Mouse (Mus musculus): ENCODE measurements around the gene Cmbl.

Gene Cmbl

GRCm38 (mm10) chr15:31583304-31584085, 18.3 kb downstream of the Cmbl start:
- DNase-seq (ENCODE audit: low spot score), result no peak

DNA sequence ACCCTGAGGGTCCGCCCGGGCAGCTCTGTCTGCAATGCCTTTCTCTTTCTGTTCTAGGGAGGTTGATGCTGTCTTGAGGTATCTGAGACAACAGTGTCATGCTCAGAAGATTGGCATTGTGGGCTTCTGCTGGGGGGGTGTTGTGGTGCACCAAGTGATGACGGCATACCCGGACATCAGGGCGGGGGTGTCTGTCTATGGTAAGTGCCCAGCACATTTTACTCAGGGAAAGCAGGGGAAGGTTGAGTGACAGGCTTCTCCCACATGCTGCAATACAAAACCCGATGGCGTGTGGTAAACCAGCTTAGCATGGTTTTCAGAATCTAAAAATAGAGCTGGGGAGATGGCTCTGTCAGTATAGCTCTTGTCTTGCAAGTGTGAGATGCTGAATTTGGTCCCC, 20.0 kb downstream of the Cmbl start:
- DNase-seq (ENCODE audit: low spot score), result no peak

DNA sequence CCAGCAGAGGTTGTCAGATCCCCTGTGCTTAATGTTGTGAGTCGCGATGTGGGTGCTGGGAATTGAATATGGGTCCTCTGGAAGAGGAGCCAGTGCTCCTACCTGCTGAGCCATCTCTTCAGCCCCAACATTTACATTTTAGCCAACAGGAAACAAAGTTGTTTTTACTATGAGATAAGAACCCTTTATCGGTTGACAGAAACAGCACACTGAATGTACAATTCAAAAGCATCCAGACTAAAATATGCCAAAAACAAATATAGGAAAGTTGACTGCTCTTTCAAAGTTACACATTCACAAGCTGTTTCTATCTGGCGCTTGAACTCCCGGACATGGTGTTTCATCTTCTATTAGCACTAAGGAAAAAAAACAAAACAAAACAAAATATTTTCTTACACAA, 20.9 kb downstream of the Cmbl start:
- no peak for DNase-seq (ENCODE audit: low spot score)

DNA sequence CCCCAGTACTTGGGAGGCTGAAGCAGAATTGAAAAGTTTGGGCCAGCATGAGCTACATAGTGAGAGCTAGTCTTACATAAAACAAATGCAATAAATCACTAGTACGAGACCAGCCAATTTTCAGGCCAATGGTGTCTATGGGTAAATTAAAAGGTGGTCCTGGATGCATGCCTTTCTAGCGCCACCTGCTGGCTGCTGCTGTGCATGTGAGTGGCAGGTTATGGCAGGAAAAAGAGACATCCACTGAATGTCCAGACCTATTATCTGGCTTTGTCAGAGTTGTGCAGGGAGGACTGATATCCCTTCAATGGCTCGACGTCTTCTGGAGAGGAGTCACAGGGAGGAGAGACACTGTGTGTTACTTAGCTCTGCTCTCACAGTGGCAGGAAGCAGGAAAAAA, 21.3 kb downstream of the Cmbl start:
- peak; percentile 52 for DNase-seq (ENCODE audit: low spot score)

- DNase-seq (ENCODE audit: low spot score), result no peak
Measured at GRCm38 (mm10) chr15:31587789-31588188, 22.6 kb downstream of the Cmbl start.

GRCm38 (mm10) chr15:31588989-31589640, 23.9 kb downstream of the Cmbl start:
- no peak for DNase-seq (ENCODE audit: low spot score)

GRCm38 (mm10) chr15:31590176-31590575, 25.0 kb downstream of the Cmbl start:
- no peak for DNase-seq (ENCODE audit: low spot score)

DNA sequence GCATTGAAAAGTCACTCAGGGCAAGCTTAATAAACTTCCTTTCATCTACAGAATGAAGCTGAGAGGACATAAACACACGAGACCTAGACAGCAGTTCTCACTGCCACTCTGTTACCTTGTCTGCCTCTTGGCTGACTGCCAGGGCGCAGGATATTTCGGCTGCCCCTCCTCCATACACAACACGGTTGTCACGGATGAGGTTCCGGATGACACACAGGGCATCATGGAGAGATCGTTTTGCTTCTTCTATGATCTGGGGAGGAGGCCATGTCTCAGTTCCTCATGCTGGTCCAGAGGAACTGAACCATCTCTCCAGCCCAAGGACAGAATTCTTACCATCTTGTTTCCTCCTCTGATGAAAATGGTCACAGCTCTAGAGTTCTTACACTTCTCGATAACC, 27.3 kb downstream of the Cmbl start:
- DNase-seq (ENCODE audit: low spot score), result no peak

DNA sequence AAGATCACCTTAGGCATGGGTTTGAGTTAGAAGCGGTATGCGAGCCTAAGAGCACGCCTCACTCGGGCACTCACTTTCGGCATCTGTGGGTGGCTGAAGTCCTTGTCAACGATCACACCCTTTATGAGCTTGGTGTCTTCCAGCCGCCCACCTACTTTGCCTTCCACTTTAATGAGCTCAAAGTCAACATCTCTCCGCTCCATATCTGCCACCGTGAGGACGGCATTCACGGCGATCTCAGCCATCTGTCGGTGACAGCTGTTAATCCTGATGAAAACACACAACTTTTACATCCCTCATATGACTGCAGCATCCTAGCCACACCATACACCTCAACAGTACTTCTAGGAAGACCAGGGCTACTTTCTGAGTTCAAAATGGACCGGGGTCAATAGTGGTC, 29.1 kb downstream of the Cmbl start:
- DNase-seq (ENCODE audit: low spot score), result no peak

DNA sequence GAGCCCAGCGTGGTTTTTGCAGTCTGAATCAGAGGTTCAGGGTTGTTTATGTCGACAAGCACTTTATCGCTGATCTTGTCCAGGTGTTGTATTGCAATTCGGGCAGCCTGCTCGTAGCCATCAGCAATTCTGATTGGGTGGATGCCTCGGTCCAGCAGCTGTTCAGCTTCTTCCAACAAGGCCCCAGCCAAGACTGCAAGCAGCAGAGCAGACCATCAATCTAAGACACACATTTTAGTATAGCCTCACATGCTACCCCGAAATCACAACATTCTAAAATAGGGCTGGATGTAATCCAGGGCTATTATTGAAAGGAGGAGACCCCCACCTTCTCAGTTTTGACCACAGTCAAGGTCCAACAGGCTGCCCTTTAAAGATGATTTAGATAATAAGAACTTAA, 30.5 kb downstream of the Cmbl start:
- no peak for DNase-seq (ENCODE audit: low spot score)

GRCm38 (mm10) chr15:31599834-31600233, 34.6 kb downstream of the Cmbl start:
- DNase-seq (ENCODE audit: low spot score), result no peak

GRCm38 (mm10) chr15:31601279-31601645, 36.1 kb downstream of the Cmbl start:
- no peak for DNase-seq (ENCODE audit: low spot score)

DNA sequence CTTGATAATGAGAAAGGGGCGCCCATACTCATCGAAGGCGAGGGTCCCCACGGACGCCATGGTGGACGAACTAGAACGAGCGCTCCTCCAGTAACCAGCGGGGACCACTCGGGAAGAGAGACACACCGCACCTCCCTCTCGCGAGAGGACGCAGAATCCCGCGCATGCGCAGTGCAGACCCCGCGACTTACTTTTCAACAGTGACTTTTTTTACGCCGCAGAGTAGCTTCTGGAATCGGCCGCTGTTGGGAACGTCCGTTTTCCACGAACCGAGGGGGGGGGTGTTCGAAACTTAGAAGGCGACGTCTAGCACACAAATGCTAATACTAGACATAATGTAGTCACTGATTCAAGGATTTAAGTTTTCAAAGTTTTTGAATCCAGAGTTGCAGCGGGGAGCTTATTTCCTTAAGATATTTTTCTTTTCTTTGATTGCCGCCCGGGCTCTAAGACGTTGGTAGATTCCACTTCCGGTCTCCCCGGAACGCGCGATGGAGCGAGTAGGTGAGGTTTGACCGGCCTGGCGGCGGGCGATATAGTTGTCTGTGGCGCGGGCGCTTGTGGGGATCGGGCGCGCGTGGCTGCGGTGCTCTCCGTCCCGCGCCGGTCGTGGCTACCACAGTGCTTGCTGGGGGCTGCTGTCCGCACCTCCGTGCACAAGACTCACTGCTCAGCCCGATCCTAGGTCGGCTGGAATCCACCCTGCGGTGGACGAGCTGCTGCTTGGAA, 36.6 kb downstream of the Cmbl start, which contains the start of the genes Cct5 and Fam173b:
TSS of gene Cct5 (minus strand) at position 159 of the 729 bp plus-strand sequence.
TSS of gene Fam173b (plus strand) at position 207 of the 729 bp plus-strand sequence.
- DNase-seq (ENCODE audit: low spot score), result peak; percentile 98

GRCm38 (mm10) chr15:31602426-31602825, 37.2 kb downstream of the Cmbl start:
- no peak for DNase-seq (ENCODE audit: low spot score)

GRCm38 (mm10) chr15:31603113-31603512, 37.9 kb downstream of the Cmbl start:
- no peak for DNase-seq (ENCODE audit: low spot score)

- DNase-seq (ENCODE audit: low spot score), result no peak
Measured at GRCm38 (mm10) chr15:31606821-31607220, 41.6 kb downstream of the Cmbl start.

- no peak for DNase-seq (ENCODE audit: low spot score)
Measured at GRCm38 (mm10) chr15:31611027-31611426, 45.8 kb downstream of the Cmbl start.

DNA sequence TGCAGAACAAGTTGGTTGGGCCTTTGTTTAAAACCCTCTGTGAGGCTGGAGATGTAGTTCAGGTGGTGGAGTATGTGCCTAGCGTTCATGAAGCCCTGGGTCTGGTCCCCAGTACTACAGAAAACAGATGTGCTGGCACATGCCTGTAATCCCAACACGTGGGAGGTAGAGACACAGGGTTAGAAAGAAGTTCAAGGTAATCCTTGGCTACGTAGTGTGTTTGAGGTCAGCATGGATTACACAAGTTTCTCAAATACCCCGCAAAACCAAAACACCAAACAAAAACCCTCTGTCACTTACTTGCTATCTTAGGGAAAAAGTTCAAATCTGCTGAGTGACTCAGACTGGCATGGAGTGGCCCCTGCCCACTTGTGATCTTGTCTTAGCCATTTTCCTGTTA, 46.8 kb downstream of the Cmbl start:
- no peak for DNase-seq (ENCODE audit: low spot score)

DNA sequence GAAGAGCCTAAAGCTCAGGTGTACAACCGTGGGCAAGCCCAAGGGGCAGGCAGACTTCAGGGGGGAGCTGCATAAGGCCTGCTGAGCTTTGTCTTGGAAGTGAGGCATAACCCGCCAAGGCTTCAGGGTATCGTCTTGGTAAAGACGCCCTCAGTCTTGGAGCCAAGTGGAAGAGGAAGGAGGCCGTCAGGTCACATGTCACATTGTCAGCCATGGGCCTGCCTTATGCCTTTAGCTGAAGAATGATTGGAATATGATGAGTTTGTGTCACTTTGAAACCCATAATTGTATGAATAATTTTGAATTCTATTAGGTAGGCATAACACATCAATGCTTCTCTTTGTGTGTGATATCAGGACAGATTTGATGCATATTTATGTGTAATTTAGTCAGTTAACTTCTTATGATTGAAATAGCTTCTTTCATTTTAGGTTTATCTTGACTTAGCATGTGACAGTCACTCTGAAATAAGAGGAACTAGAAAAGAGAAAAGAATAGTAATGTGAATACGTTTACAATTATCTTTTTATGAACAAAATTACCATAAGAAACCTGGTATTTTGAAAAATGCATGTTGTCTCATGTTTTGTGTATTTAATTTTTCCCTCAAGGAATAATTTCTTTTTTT, 48.8 kb downstream of the Cmbl start:
- no peak for DNase-seq (ENCODE audit: low spot score)

DNA sequence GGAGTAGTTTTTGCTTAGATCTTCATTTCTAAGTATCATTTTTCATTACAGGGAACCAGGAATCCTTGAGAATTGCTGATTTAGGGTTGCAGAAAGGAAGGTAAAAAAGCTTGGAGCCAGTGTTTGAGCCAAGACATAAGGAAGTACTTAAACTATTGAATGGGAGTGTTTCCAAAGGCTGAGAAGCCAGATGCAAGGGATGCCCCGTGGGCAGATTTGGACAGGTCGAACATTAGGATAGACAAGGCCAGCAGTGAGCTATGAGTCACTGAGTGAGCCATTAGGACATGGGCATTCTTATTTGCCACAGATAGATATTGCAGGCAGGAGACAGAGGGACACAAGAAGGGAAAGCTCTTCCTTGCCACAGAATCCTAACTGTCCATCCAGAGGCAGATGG, 49.5 kb downstream of the Cmbl start:
- DNase-seq (ENCODE audit: low spot score), result no peak

DNA sequence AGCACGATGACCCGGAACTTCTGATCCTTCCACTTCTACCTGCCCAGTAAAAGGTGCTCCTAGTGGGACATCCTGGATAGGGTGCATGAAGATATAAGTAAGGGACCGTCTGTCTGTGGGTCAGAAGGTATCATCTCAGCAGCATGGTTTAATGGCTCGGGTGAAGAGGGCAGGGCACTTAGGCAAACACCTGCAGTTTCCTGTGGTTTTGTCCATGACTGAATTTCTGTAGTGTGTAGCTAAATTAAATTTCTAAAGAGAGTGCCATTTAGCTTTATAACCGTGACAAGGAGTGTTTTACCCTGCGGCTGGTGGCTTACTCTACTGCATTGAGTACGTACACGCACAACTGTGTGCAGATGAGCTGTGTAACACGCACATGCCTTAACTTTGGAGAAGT, 52.1 kb downstream of the Cmbl start:
- DNase-seq (ENCODE audit: low spot score), result no peak

DNA sequence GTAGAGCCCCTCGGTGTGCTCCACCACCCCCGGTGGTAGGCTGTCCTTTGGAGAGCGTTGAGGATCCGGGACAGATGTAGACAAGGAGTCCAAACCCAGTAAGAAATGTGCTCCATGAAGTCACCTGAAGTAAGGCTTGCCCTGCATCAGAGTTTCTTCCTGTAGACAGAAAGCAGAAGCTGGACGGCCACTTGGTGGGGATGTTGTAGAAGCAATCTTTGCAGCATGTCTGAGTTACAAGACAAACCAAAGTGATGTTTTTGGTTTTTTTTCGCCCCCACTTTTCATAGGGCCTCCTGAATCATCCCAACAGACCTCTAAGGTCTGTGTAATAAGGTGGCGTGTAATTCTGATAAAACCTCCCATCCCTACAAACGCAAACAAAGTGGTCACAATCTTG, 54.3 kb downstream of the Cmbl start:
- no peak for DNase-seq (ENCODE audit: low spot score)

Data from spleen, adult 12 weeks (tissue).